Mouse (Mus musculus) olfactory bulb, adult 2 months (tissue): ENCODE data around the gene Atf7ip2.

ENCODE experiments used
- CTCF ChIP-seq: fragments of 200-500 bp; IDR thresholded peaks from 2 replicates; pipeline ENCODE4 v1.5.1; 2012; ENCODE audit warnings: low read depth, mild to moderate bottlenecking, low read length, moderate library complexity; ENCODE audit not compliant: insufficient read depth
- POLR2A ChIP-seq: fragments of 200-500 bp; IDR thresholded peaks from 2 replicates; pipeline ENCODE4 v1.6.1; 2012; ENCODE audit warnings: mild to moderate bottlenecking, low read depth, low read length, moderate library complexity; ENCODE audit not compliant: insufficient read depth

GRCm38 (mm10) chr16:10236601-10237000, 44.1 kb downstream of the Atf7ip2 start:
- no peak for TF ChIP-seq POLR2A
- TF ChIP-seq CTCF = no peak
